Mouse (Mus musculus) ES-E14 (cell line): ENCODE measurements at regions not wholly inside any gene's neighbourhood (a gene's known extent, or its start where the extent isn't known, plus 50 kb on each side); places are given as distances from the start of the nearest gene placed in this dataset.

ENCODE experiments used
- DNase-seq: peaks from one replicate; pipeline ENCODE4 v3.0.0-alpha.2; 2013; ENCODE audit warnings: low read depth, low spot score
- H3K27ac ChIP-seq: 2 replicates; pipeline ENCODE4 v1.5.1; 2012; ENCODE audit warnings: low read depth, mild to moderate bottlenecking, low read length, moderate library complexity, mixed read lengths; ENCODE audit not compliant: poor library complexity, insufficient read depth, severe bottlenecking
- H3K36me3 ChIP-seq: 2 replicates; pipeline ENCODE4 v1.6.1; 2012; ENCODE audit warnings: mild to moderate bottlenecking, low read length, moderate library complexity, mixed read lengths; ENCODE audit not compliant: control insufficient read depth, poor library complexity, insufficient read depth, severe bottlenecking
- H3K4me1 ChIP-seq, 2 experiments: fragments of 150-350 bp in 1 of 2; sonication (generic) in 1 of 2; 2 replicates each; pipeline ENCODE4 v1.6.1; 2012; ENCODE audit warnings: low read length in 2 of 2, mild to moderate bottlenecking in 1 of 2, mixed read lengths in 1 of 2; ENCODE audit not compliant: control insufficient read depth in 2 of 2, insufficient read depth in 2 of 2, poor library complexity in 1 of 2
- H3K4me3 ChIP-seq, 2 experiments: fragments of 150-350 bp in 1 of 2; sonication (generic) in 1 of 2; 2 replicates each; pipeline ENCODE4 v1.5.1; 2012; ENCODE audit warnings: low read length in 2 of 2, low read depth in 1 of 2, mild to moderate bottlenecking in 1 of 2, mixed read lengths in 1 of 2; ENCODE audit not compliant: insufficient read depth in 1 of 2, poor library complexity in 1 of 2, severe bottlenecking in 1 of 2
- H3K9ac ChIP-seq: 2 replicates; pipeline ENCODE4 v1.6.1; 2012; ENCODE audit warnings: low read depth, mild to moderate bottlenecking, low read length, mixed read lengths; ENCODE audit not compliant: poor library complexity, insufficient read depth, severe bottlenecking
- H3K9me3 ChIP-seq: fragments of 150-350 bp; sonication (generic); 2 replicates; pipeline ENCODE4 v1.6.1; 2012; ENCODE audit warnings: low read depth, mild to moderate bottlenecking, low read length; ENCODE audit not compliant: control insufficient read depth, insufficient read depth
- CHD2 ChIP-seq: IDR thresholded peaks from 2 replicates; pipeline ENCODE4 v1.6.1; 2014; ENCODE audit warnings: mild to moderate bottlenecking, low read depth, low read length, inconsistent platforms
- HCFC1 ChIP-seq: IDR thresholded peaks from 2 replicates; pipeline ENCODE4 v1.6.1; 2012; ENCODE audit warnings: low read length, inconsistent platforms, borderline replicate concordance; ENCODE audit not compliant: insufficient read depth
- MAFK ChIP-seq: IDR thresholded peaks from 2 replicates; pipeline ENCODE4 v1.6.1; 2014; ENCODE audit warnings: mild to moderate bottlenecking, low read depth, low read length, inconsistent platforms; ENCODE audit not compliant: insufficient read depth
- ZC3H11A ChIP-seq: IDR thresholded peaks from 2 replicates; pipeline ENCODE4 v1.6.1; 2012; ENCODE audit warnings: low read depth, mild to moderate bottlenecking, inconsistent platforms, low read length, borderline replicate concordance
- ZNF384 ChIP-seq: IDR thresholded peaks from 2 replicates; pipeline ENCODE4 v1.6.1; 2012; ENCODE audit warnings: low read depth, low read length, inconsistent platforms
- in situ Hi-C, 2 experiments: fragments of 600-800 bp; cut with MboI; formaldehyde crosslinking; loops; one replicate each; pipeline ENCODE4 v1.15.1; 2025; ENCODE audit warnings: low sequenced_read_pairs in 2 of 2, inconsistent platforms in 1 of 2; ENCODE audit not compliant: unreplicated experiment in 2 of 2

- TF ChIP-seq ZC3H11A (no peak), MAFK (no peak), CHD2 (no peak), ZNF384 (no peak), HCFC1 (no peak)
- Histone ChIP-seq H3K27ac (no peak overlapping the region), H3K9me3 (no peaks in the 10 kb centered on the region), H3K4me1 (no peaks in the 10 kb centered on the region), H3K36me3 (no peaks in the 10 kb centered on the region), H3K9ac (no peak overlapping the region), H3K4me3 (no peak overlapping the region)
- in situ Hi-C loops = no loop called here
- DNase-seq = no peak
Observed at GRCm38 (mm10) chr7:74070836-74071235, 57.3 kb upstream of the St8sia2 start.

GRCm38 (mm10) chr7:74065449-74066099 lies 52.1 kb upstream of the St8sia2 start:
- no peaks in the 10 kb centered on the region for H3K9me3 ChIP-seq
- TF ChIP-seq HCFC1 (no peak), MAFK (no peak), ZC3H11A (no peak), CHD2 (no peak), ZNF384 (no peak)
- no peak overlapping the region for H3K4me3 ChIP-seq
- no peak for DNase-seq
- H3K36me3 ChIP-seq = no peaks in the 10 kb centered on the region
- no peak overlapping the region for H3K9ac ChIP-seq
- in situ Hi-C loops = no loop called here
- no peak overlapping the region for H3K27ac ChIP-seq
- no peaks in the 10 kb centered on the region for H3K4me1 ChIP-seq
